Comparison of ENCODE assay signal across 22 mouse cellular contexts in the genomic region with DNA sequence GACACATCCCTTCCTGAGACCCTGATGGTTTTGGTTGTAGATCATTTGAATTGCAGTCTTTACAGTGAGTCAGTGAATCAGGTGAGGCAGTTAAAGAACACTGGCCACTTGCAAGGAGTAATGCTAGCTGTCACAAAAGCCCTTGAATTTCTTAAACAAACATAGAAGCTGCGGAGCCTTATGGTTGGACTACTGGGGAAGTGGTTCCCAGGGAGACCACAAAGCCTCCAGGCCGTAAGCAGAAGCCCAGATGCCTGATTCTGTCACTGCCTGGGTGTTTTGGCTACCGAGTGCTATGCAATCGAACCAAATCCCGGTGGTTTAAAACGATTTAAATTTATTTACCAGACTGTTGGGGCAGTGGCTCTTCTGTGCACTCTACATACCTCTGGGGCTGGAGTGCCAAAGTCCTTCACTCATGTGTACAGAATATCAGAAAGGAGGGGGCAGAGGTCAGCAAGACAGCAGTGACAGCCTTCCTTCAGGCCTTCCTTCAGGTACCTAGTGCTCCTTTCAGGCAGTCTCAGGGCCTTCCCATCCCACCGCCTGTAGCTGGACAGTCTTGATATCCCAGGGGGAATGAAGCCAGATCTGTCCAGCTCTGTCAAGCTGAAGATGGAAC.
DNase-seq lines count a peak whose midpoint lies in the region; ATAC-seq and TF ChIP-seq lines count a peak whose summit lies in the region.
"Had no signal": no experiment of that assay in that cellular context is flagged by ENCODE, and none has a peak within 500 bp of the region (broad histone marks: within the 10 kb centered on the region; RNA-seq: fewer than 3 reads in every experiment).

No protein-coding gene starts in this region.

- no peak for TF ChIP-seq CTCF in layer of hippocampus, adult 2 months (conservative IDR thresholded peaks at IDR 0.05)
- TF ChIP-seq CTCF in lung, adult 2 months (IDR thresholded peaks at IDR 0.05; ENCODE audit: insufficient read depth, low read length) = no peak

- peaks cover 28 to 32% of the 10 kb centered on the region in 2 experiments for H3K4me1 ChIP-seq in heart, embryonic 14.5 days (ENCODE audit: control insufficient read depth in 2 of 2, insufficient read depth in 2 of 2, low read length in 2 of 2)
- H3K4me1 ChIP-seq in lung, adult 2 months (ENCODE audit: control insufficient read depth, insufficient read depth, low read length) = peaks cover 11% of the 10 kb centered on the region
- H3K4me1 ChIP-seq: stomach, embryonic 15.5 days had no signal

- H3K9ac ChIP-seq in heart, embryonic 14.5 days (ENCODE audit: low read length) = no peak overlapping the region
- H3K9ac ChIP-seq: forebrain, embryonic 15.5 days; hindbrain, embryonic 12.5 days; liver, embryonic 13.5 days; neural tube, embryonic 12.5 days; stomach, embryonic 15.5 days had no signal

- H3K4me2 ChIP-seq in heart, embryonic 14.5 days (ENCODE audit: low read length) = no peak overlapping the region
- H3K4me2 ChIP-seq: forebrain, embryonic 15.5 days; heart, embryonic 11.5 days; hindbrain, embryonic 12.5 days; liver, embryonic 13.5 days; neural tube, embryonic 12.5 days; stomach, embryonic 15.5 days had no signal

- intact Hi-C loops in heart, postnatal 10 days (cut with DNase I) = no loop called here

- H3K27ac ChIP-seq in heart, embryonic 14.5 days (replicated peaks in 1 of 2; ENCODE audit: control insufficient read depth in 1 of 2, insufficient read depth in 1 of 2, low read depth in 2 of 2, low read length in 2 of 2) = peak overlapping the region; percentile 2 to 68; a peak in 2 of 4 replicates
- H3K27ac ChIP-seq in layer of hippocampus, adult 2 months = peak overlapping the region; percentile 48; the same call in 1 of the 2 replicates
- H3K27ac ChIP-seq: embryonic facial prominence, embryonic 10.5 days; forebrain, embryonic 15.5 days; hindbrain, embryonic 12.5 days; left cerebral cortex, adult 2 months; limb, embryonic 10.5 days; liver, embryonic 13.5 days; neural tube, embryonic 12.5 days; stomach, embryonic 15.5 days had no signal

- DNase-seq in heart, postnatal 10 days = no peak
- no peak for DNase-seq in layer of hippocampus, adult 2 months (ENCODE audit: low spot score in 2 of 2)
- DNase-seq in layer of hippocampus, adult 18-20 months (ENCODE audit: low spot score in 2 of 2) = no peak
- DNase-seq in lung, adult 2 months = peak; percentile 41
- DNase-seq in layer of hippocampus, postnatal 10 days (ENCODE audit: low spot score in 2 of 2) = no peak
- DNase-seq: adrenal gland, adult 8-10 months; cerebellum, adult 11 months; cerebellum, postnatal 14 days; kidney, adult 18-20 months; liver, embryonic 13.5 days; right cerebral cortex, postnatal 14 days had no signal

- WGBS in heart, embryonic 14.5 days = 73% methylated on average over 7 of the region's 7 CpGs
- 53% methylated on average over 7 of the region's 7 CpGs for WGBS in lung, adult 2 months

- H3K36me3 ChIP-seq in heart, embryonic 14.5 days (ENCODE audit: control insufficient read depth, insufficient read depth, low read length) = no peaks in the 10 kb centered on the region
- H3K36me3 ChIP-seq: embryonic facial prominence, embryonic 10.5 days; forebrain, embryonic 15.5 days; hindbrain, embryonic 12.5 days; liver, embryonic 13.5 days; stomach, embryonic 15.5 days had no signal

- no peak for TF ChIP-seq POLR2A in lung, adult 2 months (IDR thresholded peaks at IDR 0.05; ENCODE audit: borderline replicate concordance, extremely low read depth, low read depth, low read length)

- no peaks in the 10 kb centered on the region for H3K9me3 ChIP-seq in heart, embryonic 14.5 days (ENCODE audit: control insufficient read depth, low read length)
- H3K9me3 ChIP-seq: embryonic facial prominence, embryonic 10.5 days; forebrain, embryonic 15.5 days; hindbrain, embryonic 12.5 days; limb, embryonic 10.5 days; liver, embryonic 13.5 days; neural tube, embryonic 12.5 days; stomach, embryonic 15.5 days had no signal

- no peaks in the 10 kb centered on the region for H3K27me3 ChIP-seq in heart, embryonic 14.5 days (ENCODE audit: control insufficient read depth, insufficient read depth, low read length)
- H3K27me3 ChIP-seq: hindbrain, embryonic 12.5 days; liver, embryonic 13.5 days; neural tube, embryonic 12.5 days; stomach, embryonic 15.5 days had no signal

- no peak for ATAC-seq in heart, embryonic 14.5 days (ENCODE audit: insufficient number of reproducible peaks, insufficient read depth, low FRiP score, low read depth)
- ATAC-seq in megakaryocyte, adult 5-6 weeks (ENCODE audit: poor library complexity, severe bottlenecking) = 0 out of 2 replicates have a peak, but pooled peaks have one; percentile 37
- ATAC-seq in monocyte, adult 5-6 weeks (replicated peaks; ENCODE audit: insufficient number of reproducible peaks, low FRiP score, low TSS enrichment, poor library complexity, severe bottlenecking) = no peak
- ATAC-seq: forebrain, embryonic 15.5 days had no signal

- H3K4me3 ChIP-seq in heart, embryonic 14.5 days (ENCODE audit: control insufficient read depth in 1 of 2, insufficient read depth in 1 of 2, low read depth in 1 of 2, low read length in 2 of 2) = no peak overlapping the region
- H3K4me3 ChIP-seq in layer of hippocampus, adult 2 months = no peak overlapping the region
- no peak overlapping the region for H3K4me3 ChIP-seq in lung, adult 2 months (replicated peaks; ENCODE audit: extremely low read depth, low read depth, low read length)
- H3K4me3 ChIP-seq: embryonic facial prominence, embryonic 10.5 days; forebrain, embryonic 15.5 days; hindbrain, embryonic 12.5 days; left cerebral cortex, adult 2 months; limb, embryonic 10.5 days; liver, embryonic 13.5 days; neural tube, embryonic 12.5 days; stomach, embryonic 15.5 days had no signal
